Mouse (Mus musculus): ENCODE data around the gene Trappc5.

Trappc5 gene

GRCm38 (mm10) chr8:3676131-3676992, at the start of gene Trappc5:
Gene Trappc5, plus strand, starts transcription at chr8:3676299.
- peak; percentile 97 for DNase-seq

GRCm38 (mm10) chr8:3626971-3627370, 49.1 kb upstream of the Trappc5 start:
- no peak for DNase-seq

GRCm38 (mm10) chr8:3628014-3628413, 48.1 kb upstream of the Trappc5 start:
- peak in 1 of 2 experiments; percentile 65 for DNase-seq

DNA sequence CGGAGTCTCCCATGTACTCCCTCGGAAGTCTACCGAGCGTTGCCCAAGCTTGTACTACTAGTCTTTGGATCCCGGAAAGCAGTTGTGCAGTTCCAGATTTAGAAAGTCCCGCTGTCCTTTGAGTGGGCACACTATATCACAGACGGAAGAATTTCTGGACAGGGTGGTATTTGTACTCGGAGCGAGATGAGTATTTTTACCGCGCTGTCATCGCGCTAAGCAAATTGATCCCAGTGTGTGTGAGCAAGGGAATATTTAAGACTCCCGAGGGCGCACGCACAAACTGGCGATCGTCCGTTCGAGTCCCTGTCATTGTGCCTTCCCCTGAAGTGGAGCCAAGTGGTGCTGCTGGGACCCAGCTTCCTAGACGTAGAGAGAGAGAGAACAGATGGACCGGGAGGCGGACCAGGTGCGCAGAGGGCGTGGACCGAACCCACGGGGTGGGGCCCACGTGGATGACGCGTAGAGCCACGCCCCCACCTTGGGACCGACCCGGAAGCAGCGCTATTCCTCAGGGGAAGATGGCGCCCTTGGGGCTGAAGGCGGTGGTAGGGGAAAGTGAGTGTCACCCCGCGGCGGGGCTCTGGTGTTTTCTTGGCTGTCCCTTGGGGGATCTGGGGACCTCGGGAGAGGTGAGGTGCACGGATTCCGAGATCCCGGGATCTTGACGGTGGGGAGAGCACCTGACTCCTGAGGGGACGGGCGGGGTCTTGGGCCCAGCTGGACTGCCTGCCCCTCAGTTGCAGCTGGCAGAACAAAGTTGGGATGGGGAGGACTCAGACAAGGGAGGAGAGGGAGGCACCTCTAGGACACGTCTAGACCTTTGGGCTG, 45.2 kb upstream of the Trappc5 start, which contains the start of gene Stxbp2:
TSS of gene Stxbp2 (plus strand) at position 309 of the 831 bp plus-strand sequence.
- peak; percentile 82 to 90 for DNase-seq

- no peak for DNase-seq
Measured at GRCm38 (mm10) chr8:3631478-3631875, 44.6 kb upstream of the Trappc5 start.

GRCm38 (mm10) chr8:3645804-3646203, 30.3 kb upstream of the Trappc5 start:
- peak in 1 of 2 experiments; percentile 45 for DNase-seq

DNA sequence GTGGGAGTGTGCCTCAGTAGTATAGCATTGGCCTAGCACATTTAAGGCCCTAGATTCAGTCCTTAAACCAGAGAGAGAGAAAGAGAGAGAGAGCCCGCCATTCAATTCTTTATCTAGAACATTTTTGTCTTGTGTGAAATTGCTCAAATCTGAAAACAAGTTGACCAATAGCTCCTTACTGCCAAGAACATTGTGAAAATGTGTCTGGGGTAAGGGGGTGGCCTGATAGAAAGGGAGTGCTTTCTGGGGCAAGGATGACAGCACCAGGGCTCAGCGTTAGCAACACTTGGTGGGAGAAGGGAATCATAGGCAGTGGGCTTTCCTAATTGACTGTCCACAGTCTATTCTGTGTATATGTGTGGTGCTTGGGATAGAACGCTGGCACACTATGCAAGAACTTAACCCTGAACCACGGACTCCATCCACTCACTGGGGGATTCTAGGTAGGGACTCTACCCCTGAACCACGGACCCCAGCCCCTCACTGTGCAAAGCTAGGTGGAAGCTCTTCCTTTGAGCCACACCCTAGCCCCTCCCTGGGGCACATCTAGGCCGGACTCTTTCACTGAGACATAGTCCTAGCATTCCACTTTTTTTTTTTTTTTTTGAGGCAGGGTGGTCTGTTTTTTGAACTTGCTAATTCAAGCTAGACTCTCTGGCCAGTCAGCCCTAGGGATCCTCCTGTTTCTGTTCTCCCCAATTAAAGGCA, 29.1 kb upstream of the Trappc5 start:
- DNase-seq: no peak

- DNase-seq: no peak
Measured at GRCm38 (mm10) chr8:3647561-3647960, 28.5 kb upstream of the Trappc5 start.

DNA sequence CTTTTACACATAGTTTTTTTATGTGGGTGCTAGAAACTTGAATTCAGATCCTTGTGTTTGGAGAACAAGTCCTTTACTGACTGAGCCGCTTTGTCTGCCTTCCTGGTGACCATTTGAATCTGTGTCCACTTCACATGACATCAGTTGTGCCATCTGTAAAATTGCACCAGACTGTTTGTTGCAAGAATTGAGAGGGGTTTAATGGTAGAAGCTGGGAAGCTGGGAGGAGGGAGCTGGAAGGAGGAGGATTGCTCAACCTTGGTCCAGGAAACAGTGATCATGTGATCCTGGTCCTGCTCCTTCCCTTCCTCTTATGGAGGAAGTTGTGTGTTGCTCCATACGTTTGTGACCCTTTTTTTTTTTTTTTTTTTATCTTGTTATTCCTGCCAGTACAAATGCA, 27.8 kb upstream of the Trappc5 start:
- no peak for DNase-seq

DNA sequence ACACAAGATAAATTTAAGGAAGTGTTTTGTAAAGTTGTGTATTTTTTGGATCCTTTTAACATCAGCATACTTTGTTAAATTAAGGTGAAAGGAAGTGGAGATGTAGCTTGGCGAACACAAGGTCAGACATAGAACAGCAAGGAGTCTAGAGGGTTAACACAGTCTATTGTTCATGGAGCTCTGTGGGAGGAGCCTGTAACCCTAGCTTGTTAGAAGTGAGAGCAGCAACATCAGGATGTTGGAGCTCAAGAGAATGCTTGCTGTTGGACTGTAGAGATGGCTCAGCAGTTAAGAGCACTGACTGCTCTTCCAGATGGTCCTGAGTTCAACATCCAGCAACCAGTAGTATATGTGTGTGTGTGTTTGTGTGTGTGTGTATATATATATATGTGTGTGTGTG, 27.1 kb upstream of the Trappc5 start:
- DNase-seq: no peak

- no peak for DNase-seq
Measured at GRCm38 (mm10) chr8:3652845-3653244, 23.3 kb upstream of the Trappc5 start.

GRCm38 (mm10) chr8:3654726-3655508, 21.2 kb upstream of the Trappc5 start:
- no peak for DNase-seq

DNA sequence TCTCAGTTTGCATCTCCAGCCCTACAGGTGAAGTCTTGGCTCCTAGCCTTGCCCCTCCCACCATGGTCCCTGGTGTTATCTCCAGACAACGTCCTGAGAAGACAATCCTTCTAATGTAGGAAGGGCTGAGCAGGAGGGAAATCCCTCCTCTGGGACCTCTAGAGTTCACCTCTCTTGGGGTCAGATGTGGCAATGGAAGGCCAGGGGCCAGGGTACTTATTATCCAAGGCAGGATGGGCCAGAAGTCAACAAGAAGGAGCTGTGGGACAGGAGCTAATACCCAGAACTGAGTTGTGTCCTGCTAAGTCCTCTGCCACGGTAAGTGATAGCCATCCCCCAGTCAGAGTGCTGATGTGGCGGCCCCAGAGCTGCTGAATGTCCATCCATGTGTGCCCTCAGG, 20.6 kb upstream of the Trappc5 start, which contains the start of gene Retn:
TSS of gene Retn (plus strand) at position 245 of the 400 bp plus-strand sequence.
- DNase-seq: no peak

DNA sequence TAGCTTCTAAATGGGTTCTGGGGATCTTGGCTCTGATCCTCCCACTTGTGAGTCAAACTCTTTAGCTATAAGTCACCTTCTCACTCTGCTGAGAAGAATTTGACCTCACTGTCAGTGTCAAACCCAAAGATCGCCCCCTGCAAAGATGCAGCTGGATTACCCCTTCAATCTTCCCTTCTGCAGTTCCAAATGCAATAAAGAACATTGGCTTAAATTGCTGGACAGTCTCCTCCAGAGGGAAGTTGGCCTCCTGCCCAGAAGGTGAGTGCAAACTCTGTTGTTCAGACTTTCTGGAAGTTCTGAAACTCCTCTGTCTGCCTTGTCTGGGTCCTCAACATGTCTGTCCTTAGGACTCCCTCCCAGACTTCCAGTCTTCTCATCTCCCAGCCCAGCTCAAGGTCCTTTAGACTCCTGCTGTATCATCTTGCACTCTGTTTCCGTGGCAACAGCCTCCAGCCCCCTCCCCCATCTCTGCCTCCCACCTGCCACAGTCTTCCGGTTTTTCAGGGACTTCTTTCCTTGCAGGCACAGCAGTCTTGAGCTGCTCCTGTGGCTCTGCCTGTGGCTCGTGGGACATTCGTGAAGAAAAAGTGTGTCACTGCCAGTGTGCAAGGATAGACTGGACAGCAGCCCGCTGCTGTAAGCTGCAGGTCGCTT, 19.2 kb upstream of the Trappc5 start:
- DNase-seq: no peak

- DNase-seq: no peak
Measured at GRCm38 (mm10) chr8:3660889-3661288, 15.2 kb upstream of the Trappc5 start.

DNA sequence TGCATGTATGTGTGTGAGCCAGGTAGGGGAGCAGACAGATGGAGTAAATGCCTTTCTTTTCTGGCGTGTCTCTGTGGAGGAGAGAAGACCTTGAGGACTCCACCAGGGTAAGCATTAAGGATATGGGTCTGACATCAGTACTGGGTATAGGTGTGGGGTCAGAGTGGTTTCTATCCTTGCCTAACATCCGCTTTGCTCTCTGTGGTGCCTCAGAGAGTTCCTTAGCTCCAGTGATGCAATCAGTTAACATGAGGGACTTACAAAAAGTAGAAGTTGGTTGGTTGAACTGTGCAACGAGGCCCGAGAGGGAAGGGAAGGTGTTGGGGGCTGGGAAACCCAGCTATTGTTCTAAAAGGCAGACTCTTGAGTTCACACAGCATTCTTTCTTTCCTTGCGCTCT, 11.7 kb upstream of the Trappc5 start:
- no peak for DNase-seq

DNA sequence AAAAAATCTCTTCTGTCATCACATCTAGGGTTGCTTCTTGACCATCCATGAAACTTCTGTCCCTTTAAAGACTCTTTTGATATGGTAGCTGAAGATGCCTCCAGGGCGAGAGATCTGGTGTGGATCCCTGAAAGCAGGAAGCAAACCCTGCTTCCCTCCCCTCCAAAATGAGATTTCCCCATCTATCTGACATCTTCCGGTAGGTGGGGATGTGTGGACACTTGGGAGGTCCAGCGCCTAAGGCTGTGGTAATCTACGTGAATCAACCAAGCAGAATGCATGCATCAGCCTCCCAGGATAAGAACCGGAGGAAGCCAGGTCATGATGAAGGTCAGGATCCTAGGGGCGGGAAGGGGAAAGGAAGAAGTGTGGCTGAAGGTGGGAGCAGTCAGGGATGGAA, 10.6 kb upstream of the Trappc5 start, which contains the start of gene Mcemp1:
TSS of gene Mcemp1 (plus strand) at position 248 of the 400 bp plus-strand sequence.
- no peak for DNase-seq

DNA sequence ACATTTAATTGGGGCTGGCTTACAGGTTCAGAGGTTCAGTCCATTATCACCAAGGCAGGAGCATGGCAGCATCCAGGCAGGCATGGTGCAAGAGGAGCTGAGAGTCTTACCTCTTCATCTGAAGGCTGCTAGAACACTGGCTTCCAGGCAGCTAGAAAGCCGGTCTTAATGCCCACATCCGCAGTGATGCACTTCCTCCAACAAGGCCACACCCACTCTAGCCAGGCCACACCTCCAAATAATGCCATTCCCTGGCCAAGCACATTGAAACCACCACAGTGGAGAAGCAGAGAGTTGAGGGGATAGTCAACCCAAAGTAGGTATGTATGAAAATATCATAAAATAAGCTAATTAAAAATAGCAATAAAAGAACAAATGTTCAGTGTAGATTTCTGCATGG, 5.7 kb upstream of the Trappc5 start:
- no peak for DNase-seq

DNA sequence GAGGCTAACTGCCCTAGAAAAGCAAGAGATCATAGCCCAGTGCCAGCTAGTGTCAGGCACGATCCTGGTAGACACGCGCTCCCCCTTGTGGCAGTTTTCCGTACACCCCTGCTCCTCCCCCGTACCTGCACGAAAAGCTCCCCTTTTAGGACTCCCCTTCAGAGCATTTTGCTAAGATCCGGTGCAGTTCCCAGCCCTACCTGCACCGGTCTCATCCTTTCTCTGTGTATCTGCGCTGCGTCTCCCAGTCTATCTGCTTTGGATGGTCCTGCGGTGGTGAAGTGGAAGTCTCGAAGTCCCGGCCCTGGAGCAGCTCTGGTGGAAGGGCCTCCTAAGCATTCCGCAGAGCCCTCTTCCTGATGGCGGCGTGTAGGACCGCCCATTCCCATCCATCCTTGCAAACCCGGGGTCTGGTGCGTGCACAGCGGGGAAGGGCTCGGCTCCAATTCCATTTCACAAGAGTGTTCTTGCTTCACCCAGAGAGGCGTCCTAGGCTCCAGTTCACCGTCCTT, 4.1 kb upstream of the Trappc5 start, which contains the start of gene Fcor:
TSS of gene Fcor (minus strand) at position 383 of the 512 bp plus-strand sequence.
- peak; percentile 95 for DNase-seq

DNA sequence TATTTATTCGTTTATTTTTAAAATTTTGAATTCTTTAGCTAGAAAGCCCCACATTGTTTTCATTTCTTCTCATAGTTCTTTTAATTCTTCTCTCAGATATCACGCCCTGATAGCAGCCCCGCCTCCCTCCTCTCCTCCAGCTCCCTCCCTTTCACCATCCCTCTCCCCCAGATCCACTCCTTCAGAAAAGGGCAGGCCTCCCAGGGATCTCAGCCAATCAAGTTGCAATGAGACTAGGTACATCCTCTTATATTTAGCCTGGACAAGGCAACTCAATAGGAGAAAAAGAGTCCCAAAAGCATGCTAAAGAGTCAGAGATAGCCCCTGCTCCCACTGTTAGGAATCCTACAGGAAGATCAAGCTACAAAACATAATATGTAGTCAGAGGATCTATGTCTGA, 1.4 kb upstream of the Trappc5 start:
- no peak for DNase-seq

DNA sequence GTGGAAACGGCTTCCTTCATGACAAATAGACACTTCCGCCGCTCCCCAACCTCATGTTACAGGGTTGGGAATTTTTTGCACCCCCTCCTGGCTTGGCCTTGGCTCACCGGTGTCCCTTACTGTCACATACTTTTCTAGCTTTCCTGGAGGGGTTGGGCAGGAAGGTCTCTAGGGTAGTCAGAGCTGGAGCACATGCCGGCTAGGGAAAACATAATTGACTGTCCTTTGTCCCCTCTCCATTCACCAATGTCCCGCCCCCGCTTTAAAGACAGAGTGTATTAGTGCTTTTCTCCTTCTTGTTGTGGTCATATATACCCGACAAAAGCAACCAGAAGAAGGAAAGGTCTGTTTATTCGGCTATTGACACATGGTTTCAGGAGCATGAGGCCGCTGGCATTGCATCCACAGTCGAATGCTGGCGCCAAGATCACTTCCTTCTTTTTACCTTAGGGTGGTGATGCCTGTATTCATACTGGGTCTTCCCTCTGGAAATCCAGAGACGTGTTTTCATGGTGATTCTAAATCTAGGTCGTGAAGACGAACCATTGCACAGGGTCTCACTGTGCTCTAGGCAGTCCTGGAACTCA, 987 bp downstream of the Trappc5 start:
- peak in 1 of 2 experiments; percentile 38 for DNase-seq
